Mouse (Mus musculus): Measurements from ENCODE around the gene Ankrd37.

Gene Ankrd37

GRCm38 (mm10) chr8:45973988-45974505 lies 31.5 kb downstream of the Ankrd37 start:
- no peak for DNase-seq

DNA sequence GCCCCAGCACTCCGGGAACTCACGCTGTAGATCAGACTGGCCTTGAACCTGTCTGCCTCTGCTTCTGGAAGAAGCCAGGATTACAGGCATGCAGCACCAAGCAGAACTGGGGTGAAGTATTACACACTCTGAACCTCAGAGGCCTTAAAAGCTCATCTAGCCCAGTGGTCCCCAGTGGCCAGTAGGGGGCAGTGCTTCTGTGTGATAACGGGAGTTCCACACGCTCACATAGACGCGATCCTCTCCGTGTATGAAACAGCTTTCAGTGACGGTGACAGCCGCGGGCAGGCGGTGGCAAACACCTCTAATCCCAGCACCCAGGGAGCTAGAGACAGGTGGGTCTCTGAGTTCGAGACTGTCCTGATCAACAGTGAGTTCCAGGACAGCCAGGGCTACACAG lies 34.6 kb downstream of the Ankrd37 start:
- no peak for DNase-seq

DNA sequence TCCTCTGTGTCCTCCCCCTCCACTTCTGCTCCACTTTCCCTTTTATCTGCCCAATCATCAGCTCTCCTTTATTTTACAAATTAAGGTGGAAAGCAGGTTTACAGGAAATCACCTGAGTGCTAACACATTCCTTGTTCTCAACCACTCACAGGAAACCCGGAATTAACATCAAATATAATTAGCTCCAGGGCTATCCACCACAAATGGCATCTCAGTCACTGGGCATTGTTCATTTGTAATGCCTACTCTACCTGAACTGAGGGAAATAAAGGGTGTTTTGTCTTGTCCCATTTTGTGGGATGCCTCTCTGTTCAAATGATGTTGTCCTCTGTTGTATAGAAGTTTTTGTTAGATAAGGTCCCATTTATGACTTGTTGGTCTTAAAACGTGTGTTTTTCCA lies 54.9 kb downstream of the Ankrd37 start:
- no peak for DNase-seq

Data from kidney, postnatal 10 days (tissue).